Mouse (Mus musculus): ENCODE data around the gene Lpar5. TPM values are rescaled to one million over a fixed set of nuclear protein-coding genes. Genes with fewer than 3 reads are reported as not detected.
A peak's percentile ranks its signal among the peaks of the same experiment; 100 is the strongest.

Gene Lpar5
- polyA plus RNA-seq, 1 experiment from 2014 or later: 0.51 TPM

GRCm38 (mm10) chr6:125129710-125130402 lies 62.1 kb downstream of the Lpar5 start:
- Histone ChIP-seq H3K4me1 (replicated peaks; ENCODE audit: control insufficient read depth, insufficient read depth, low read length) (peaks cover 11% of the 10 kb centered on the region), H3K27ac (no peak overlapping the region), H3K4me2 (replicated peaks) (no peak overlapping the region), H3K4me3 (replicated peaks; ENCODE audit: low read length) (no peak overlapping the region), H3K9ac (no peak overlapping the region), H3K36me3 (replicated peaks; ENCODE audit: control insufficient read depth, insufficient read depth) (peaks cover 80% of the 10 kb centered on the region), H3K9me3 (ENCODE audit: control insufficient read depth, low read length) (no peaks in the 10 kb centered on the region), H3K27me3 (ENCODE audit: control insufficient read depth, insufficient read depth, low read length) (no peaks in the 10 kb centered on the region)
- ATAC-seq (ENCODE audit: low FRiP score): no peak
- DNase-seq (ENCODE audit: low spot score): no peak
- 84% methylated on average over 20 of the region's 20 CpGs for WGBS

GRCm38 (mm10) chr6:125131302-125132156 lies 63.8 kb downstream of the Lpar5 start, which contains the start of gene Nop2:
Gene Nop2 (plus strand): TSS chr6:125131909.
- ATAC-seq (ENCODE audit: low FRiP score) (peak; percentile 96), DNase-seq (ENCODE audit: low spot score) (peak; percentile 96)
- Histone ChIP-seq H3K4me3 (replicated peaks; ENCODE audit: low read length) (peak within 1 kb of the TSS; percentile 93), H3K27ac (peak within 1 kb of the TSS; percentile 87), H3K36me3 (replicated peaks; ENCODE audit: control insufficient read depth, insufficient read depth) (peaks cover 80% of the 10 kb centered on the region), H3K9ac (peak within 1 kb of the TSS; percentile 90), H3K4me2 (replicated peaks) (peak within 1 kb of the TSS; percentile 84), H3K4me1 (replicated peaks; ENCODE audit: control insufficient read depth, insufficient read depth, low read length) (peaks cover 11% of the 10 kb centered on the region), H3K27me3 (ENCODE audit: control insufficient read depth, insufficient read depth, low read length) (no peaks in the 10 kb centered on the region), H3K9me3 (ENCODE audit: control insufficient read depth, low read length) (no peaks in the 10 kb centered on the region)
- WGBS: under 1% methylated on average over 66 of the region's 66 CpGs

Small RNA genes within 50 kb of the gene (microRNA-seq; reads per million reads assigned to microRNA genes)
- gene Mir7045: not detected

Other genes with a start within 250 kb of the Lpar5 start
- gene Usp5, start 238.4 kb upstream of the Lpar5 start, polyA plus RNA-seq (2014; fragmentation: Nextera tagmentation; extraction: Ambion mirVana): 180 and 182 TPM in 2 replicates
- 29.3 and 36.2 TPM in 2 replicates for gene Cdca3, start 238.4 kb upstream of the Lpar5 start, polyA plus RNA-seq (2014; fragmentation: Nextera tagmentation; extraction: Ambion mirVana)
- 0.21 and 1.2 TPM in 2 replicates for gene Gnb3, start 227.6 kb upstream of the Lpar5 start, polyA plus RNA-seq (2014; fragmentation: Nextera tagmentation; extraction: Ambion mirVana)
- 13.3 and 17.6 TPM in 2 replicates for gene P3h3, start 210.2 kb upstream of the Lpar5 start, polyA plus RNA-seq (2014; fragmentation: Nextera tagmentation; extraction: Ambion mirVana)
- gene Gpr162, start 203.9 kb upstream of the Lpar5 start, polyA plus RNA-seq (2014; fragmentation: Nextera tagmentation; extraction: Ambion mirVana): 16.6 and 17.6 TPM in 2 replicates
- gene Cd4, start 179.7 kb upstream of the Lpar5 start, polyA plus RNA-seq (2014; fragmentation: Nextera tagmentation; extraction: Ambion mirVana): 0.27 and 0.35 TPM in 2 replicates
- gene Lag3, start 156.2 kb upstream of the Lpar5 start, polyA plus RNA-seq (2014; fragmentation: Nextera tagmentation; extraction: Ambion mirVana): 2.1 and 2.8 TPM in 2 replicates
- 674 and 707 TPM in 2 replicates for gene Ptms, start 147.8 kb upstream of the Lpar5 start, polyA plus RNA-seq (2014; fragmentation: Nextera tagmentation; extraction: Ambion mirVana)
- gene Mlf2, start 136.5 kb upstream of the Lpar5 start, polyA plus RNA-seq (2014; fragmentation: Nextera tagmentation; extraction: Ambion mirVana): 577 and 614 TPM in 2 replicates
- 92.4 and 93.1 TPM in 2 replicates for gene Cops7a, start 102.4 kb upstream of the Lpar5 start, polyA plus RNA-seq (2014; fragmentation: Nextera tagmentation; extraction: Ambion mirVana)
- gene Pianp, start 71.2 kb upstream of the Lpar5 start, polyA plus RNA-seq (2014; fragmentation: Nextera tagmentation; extraction: Ambion mirVana): 47.8 and 53.8 TPM in 2 replicates
- gene Zfp384, start 58.8 kb upstream of the Lpar5 start, polyA plus RNA-seq (2014; fragmentation: Nextera tagmentation; extraction: Ambion mirVana): 12.0 and 14.6 TPM in 2 replicates
- gene Ing4, start 28.2 kb upstream of the Lpar5 start, polyA plus RNA-seq (2014; fragmentation: Nextera tagmentation; extraction: Ambion mirVana): 112 and 113 TPM in 2 replicates
- 17.1 and 18.7 TPM in 2 replicates for gene Acrbp, start 18.2 kb upstream of the Lpar5 start, polyA plus RNA-seq (2014; fragmentation: Nextera tagmentation; extraction: Ambion mirVana)
- 68.5 and 78.0 TPM in 2 replicates for gene Chd4, start 28.1 kb downstream of the Lpar5 start, polyA plus RNA-seq (2014; fragmentation: Nextera tagmentation; extraction: Ambion mirVana)
- gene Nop2, start 64.0 kb downstream of the Lpar5 start, polyA plus RNA-seq (2014; fragmentation: Nextera tagmentation; extraction: Ambion mirVana): 40.3 and 48.4 TPM in 2 replicates
- gene Iffo1, start 77.3 kb downstream of the Lpar5 start, polyA plus RNA-seq (2014; fragmentation: Nextera tagmentation; extraction: Ambion mirVana): 18.2 and 19.0 TPM in 2 replicates
- gene Gapdh, start 98.5 kb downstream of the Lpar5 start, polyA plus RNA-seq (2014; fragmentation: Nextera tagmentation; extraction: Ambion mirVana): 1,428 and 1,660 TPM in 2 replicates
- 40.1 and 40.7 TPM in 2 replicates for gene Ncapd2, start 123.8 kb downstream of the Lpar5 start, polyA plus RNA-seq (2014; fragmentation: Nextera tagmentation; extraction: Ambion mirVana)
- 140 and 142 TPM in 2 replicates for gene Mrpl51, start 123.9 kb downstream of the Lpar5 start, polyA plus RNA-seq (2014; fragmentation: Nextera tagmentation; extraction: Ambion mirVana)
- 12.6 and 15.8 TPM in 2 replicates for gene Vamp1, start 147.6 kb downstream of the Lpar5 start, polyA plus RNA-seq (2014; fragmentation: Nextera tagmentation; extraction: Ambion mirVana)
- gene Tapbpl, start 163.9 kb downstream of the Lpar5 start, polyA plus RNA-seq (2014; fragmentation: Nextera tagmentation; extraction: Ambion mirVana): 4.7 and 5.3 TPM in 2 replicates
- 0.86 and 1.2 TPM in 2 replicates for gene Cd27, start 169.1 kb downstream of the Lpar5 start, polyA plus RNA-seq (2014; fragmentation: Nextera tagmentation; extraction: Ambion mirVana)
- gene Tuba3a, start 218.1 kb downstream of the Lpar5 start, polyA plus RNA-seq (2014; fragmentation: Nextera tagmentation; extraction: Ambion mirVana): not detected in 2 replicates
- gene Ltbr, start 246.0 kb downstream of the Lpar5 start, polyA plus RNA-seq (2014; fragmentation: Nextera tagmentation; extraction: Ambion mirVana): 14.8 and 14.9 TPM in 2 replicates

Data from hindbrain, embryonic 14.5 days (tissue).